13 mouse cellular contexts compared by ENCODE assay signal in genomic region chr11:117295266-117295665, GRCm38 (mm10).
A peak's percentile ranks its signal among the peaks of the same experiment; 100 is the strongest.
DNase-seq lines count a peak whose midpoint lies in the region; ATAC-seq lines count a peak whose summit lies in the region.
"Had no signal": no experiment of that assay in that cellular context is flagged by ENCODE, and none has a peak within 500 bp of the region (broad histone marks: within the 10 kb centered on the region; RNA-seq: fewer than 3 reads in every experiment).

No protein-coding gene starts in this region.

- no peak overlapping the region for H3K4me3 ChIP-seq in hindbrain, embryonic 10.5 days
- no peak overlapping the region for H3K4me3 ChIP-seq in hindbrain, embryonic 12.5 days
- H3K4me3 ChIP-seq in embryonic facial prominence, embryonic 12.5 days, result no peak overlapping the region
- no peak overlapping the region for H3K4me3 ChIP-seq in limb, embryonic 15.5 days
- H3K4me3 ChIP-seq: heart, embryonic 15.5 days; liver, embryonic 12.5 days had no signal

- H3K27ac ChIP-seq in hindbrain, embryonic 10.5 days, result peak overlapping the region; percentile 77
- no peak overlapping the region for H3K27ac ChIP-seq in hindbrain, embryonic 12.5 days
- H3K27ac ChIP-seq in embryonic facial prominence, embryonic 12.5 days, result 0 out of 2 replicates have a peak overlapping the region, but pooled peaks have one; percentile 7
- peak overlapping the region; percentile 79; the same call in 1 of the 2 replicates for H3K27ac ChIP-seq in limb, embryonic 15.5 days
- H3K27ac ChIP-seq: liver, embryonic 12.5 days had no signal

- H3K9ac ChIP-seq in hindbrain, embryonic 12.5 days, result no peak overlapping the region
- no peak overlapping the region for H3K9ac ChIP-seq in embryonic facial prominence, embryonic 12.5 days
- H3K9ac ChIP-seq in limb, embryonic 15.5 days, result no peak overlapping the region
- H3K9ac ChIP-seq: heart, embryonic 15.5 days; liver, embryonic 12.5 days had no signal

- H3K4me1 ChIP-seq in hindbrain, embryonic 10.5 days (replicated peaks), result peaks cover 33% of the 10 kb centered on the region
- H3K4me1 ChIP-seq in hindbrain, embryonic 12.5 days, result peaks cover 28% of the 10 kb centered on the region
- H3K4me1 ChIP-seq in embryonic facial prominence, embryonic 12.5 days, result peaks cover 30% of the 10 kb centered on the region
- peaks cover 34% of the 10 kb centered on the region for H3K4me1 ChIP-seq in limb, embryonic 15.5 days

- H3K4me2 ChIP-seq in hindbrain, embryonic 12.5 days (replicated peaks), result no peak overlapping the region
- H3K4me2 ChIP-seq in embryonic facial prominence, embryonic 12.5 days (replicated peaks), result no peak overlapping the region
- no peak overlapping the region for H3K4me2 ChIP-seq in limb, embryonic 15.5 days
- H3K4me2 ChIP-seq: heart, embryonic 15.5 days; liver, embryonic 12.5 days had no signal

- no peak for ATAC-seq in hindbrain, embryonic 12.5 days (ENCODE audit: low FRiP score)
- ATAC-seq in embryonic facial prominence, embryonic 12.5 days (ENCODE audit: insufficient number of reproducible peaks, insufficient read depth, low FRiP score, low TSS enrichment), result no peak
- no peak for ATAC-seq in limb, embryonic 15.5 days (ENCODE audit: insufficient number of reproducible peaks, low FRiP score, low TSS enrichment, low read depth)
- ATAC-seq: liver, embryonic 12.5 days had no signal

- no peak for DNase-seq in hindbrain, embryonic 10.5 days (ENCODE audit: low spot score)
- peak; percentile 53 for DNase-seq in retina, postnatal 1 day
- DNase-seq in retina, embryonic 14.5 days (ENCODE audit: low spot score), result no peak
- no peak for DNase-seq in cerebellum, adult 8-10 months
- no peak for DNase-seq in urinary bladder, postnatal 10 days (ENCODE audit: low spot score)
- DNase-seq: cerebellum, adult 9-11 months; spleen, adult 18-20 months; thymus, postnatal 36 days had no signal

- no peaks in the 10 kb centered on the region for H3K27me3 ChIP-seq in hindbrain, embryonic 10.5 days (ENCODE audit: insufficient read depth, poor library complexity, severe bottlenecking)
- no peaks in the 10 kb centered on the region for H3K27me3 ChIP-seq in hindbrain, embryonic 12.5 days
- no peaks in the 10 kb centered on the region for H3K27me3 ChIP-seq in embryonic facial prominence, embryonic 12.5 days
- H3K27me3 ChIP-seq in limb, embryonic 15.5 days, result no peaks in the 10 kb centered on the region
- H3K27me3 ChIP-seq: heart, embryonic 15.5 days; liver, embryonic 12.5 days had no signal

- WGBS in hindbrain, embryonic 10.5 days, result 62% methylated on average over 7 of the region's 7 CpGs
- WGBS in hindbrain, embryonic 12.5 days, result 56% methylated on average over 7 of the region's 7 CpGs
- WGBS in embryonic facial prominence, embryonic 12.5 days, result 67% methylated on average over 7 of the region's 7 CpGs
- WGBS in limb, embryonic 15.5 days, result 67% methylated on average over 7 of the region's 7 CpGs

- H3K36me3 ChIP-seq in hindbrain, embryonic 10.5 days, result peaks cover 74% of the 10 kb centered on the region
- H3K36me3 ChIP-seq in hindbrain, embryonic 12.5 days, result peaks cover 25% of the 10 kb centered on the region
- H3K36me3 ChIP-seq in embryonic facial prominence, embryonic 12.5 days, result peaks cover 49% of the 10 kb centered on the region
- H3K36me3 ChIP-seq in limb, embryonic 15.5 days, result peaks cover 32% of the 10 kb centered on the region

- no peaks in the 10 kb centered on the region for H3K9me3 ChIP-seq in hindbrain, embryonic 10.5 days
- no peaks in the 10 kb centered on the region for H3K9me3 ChIP-seq in hindbrain, embryonic 12.5 days (replicated peaks)
- H3K9me3 ChIP-seq in embryonic facial prominence, embryonic 12.5 days, result no peaks in the 10 kb centered on the region
- no peaks in the 10 kb centered on the region for H3K9me3 ChIP-seq in limb, embryonic 15.5 days
- H3K9me3 ChIP-seq: heart, embryonic 15.5 days; liver, embryonic 12.5 days had no signal
